Mouse (Mus musculus): Measurements from ENCODE around the gene Ifrd2.

The Ifrd2 gene

DNA sequence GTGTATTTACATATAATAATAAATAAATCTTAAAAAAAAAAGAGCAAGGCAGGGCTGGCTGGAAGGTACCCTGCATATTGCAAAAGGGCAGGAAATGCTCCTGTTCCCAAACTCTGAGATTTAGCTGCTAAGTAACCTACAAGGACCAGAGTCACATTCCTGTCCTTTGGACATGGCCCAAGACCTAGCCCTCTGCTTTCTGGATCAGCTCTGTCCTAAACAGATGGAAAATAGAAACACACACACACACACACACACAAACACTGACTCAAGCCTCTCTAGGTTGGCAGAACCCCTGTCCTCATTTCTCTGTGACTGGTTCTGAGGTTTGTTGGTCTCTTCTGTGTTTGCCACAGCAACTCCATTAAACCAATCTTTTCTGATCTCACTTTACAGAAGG, 33.5 kb downstream of the Ifrd2 start:
- no peak for DNase-seq (ENCODE audit: extremely low spot score)

DNA sequence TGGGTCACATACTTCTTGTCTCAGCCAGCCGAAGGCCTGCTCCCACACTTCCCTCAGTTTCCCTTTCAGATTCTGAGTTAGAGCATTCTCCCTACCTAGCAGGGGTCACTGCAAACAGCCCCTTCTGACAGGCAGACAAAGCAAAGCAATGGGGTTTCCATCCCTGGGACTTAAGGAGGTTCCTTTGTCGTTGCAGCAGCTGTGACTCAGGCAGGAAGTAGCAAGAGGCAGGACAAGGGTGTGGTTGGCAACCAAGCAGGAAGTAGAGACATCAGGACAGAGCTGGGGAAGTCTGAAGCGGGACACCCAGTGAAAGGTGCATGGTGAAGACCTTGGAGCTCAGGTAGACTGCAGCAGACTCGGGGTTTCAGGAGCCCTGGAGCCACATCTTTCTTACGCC, 37.1 kb downstream of the Ifrd2 start:
- DNase-seq (ENCODE audit: extremely low spot score), result no peak

DNA sequence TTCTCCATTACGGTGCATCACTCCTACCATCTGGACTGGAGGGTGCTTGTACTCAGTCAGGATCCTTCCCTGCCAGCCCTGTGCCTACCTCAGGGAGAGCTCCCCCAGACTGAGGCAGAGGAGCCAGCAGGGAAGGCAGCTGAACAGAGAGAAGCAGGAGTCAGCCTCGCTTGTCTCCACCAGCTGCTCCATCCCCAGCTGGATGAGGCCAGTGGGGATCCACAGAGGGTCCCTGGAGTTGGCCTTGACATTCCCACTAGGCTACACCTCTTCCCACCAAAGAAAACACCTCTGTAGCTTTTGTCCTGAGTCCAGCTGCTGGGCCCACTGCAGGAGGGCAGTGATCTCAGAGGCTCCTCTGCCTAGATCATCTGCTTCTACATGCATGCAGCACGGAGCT, 37.5 kb downstream of the Ifrd2 start:
- no peak for DNase-seq (ENCODE audit: extremely low spot score)

DNA sequence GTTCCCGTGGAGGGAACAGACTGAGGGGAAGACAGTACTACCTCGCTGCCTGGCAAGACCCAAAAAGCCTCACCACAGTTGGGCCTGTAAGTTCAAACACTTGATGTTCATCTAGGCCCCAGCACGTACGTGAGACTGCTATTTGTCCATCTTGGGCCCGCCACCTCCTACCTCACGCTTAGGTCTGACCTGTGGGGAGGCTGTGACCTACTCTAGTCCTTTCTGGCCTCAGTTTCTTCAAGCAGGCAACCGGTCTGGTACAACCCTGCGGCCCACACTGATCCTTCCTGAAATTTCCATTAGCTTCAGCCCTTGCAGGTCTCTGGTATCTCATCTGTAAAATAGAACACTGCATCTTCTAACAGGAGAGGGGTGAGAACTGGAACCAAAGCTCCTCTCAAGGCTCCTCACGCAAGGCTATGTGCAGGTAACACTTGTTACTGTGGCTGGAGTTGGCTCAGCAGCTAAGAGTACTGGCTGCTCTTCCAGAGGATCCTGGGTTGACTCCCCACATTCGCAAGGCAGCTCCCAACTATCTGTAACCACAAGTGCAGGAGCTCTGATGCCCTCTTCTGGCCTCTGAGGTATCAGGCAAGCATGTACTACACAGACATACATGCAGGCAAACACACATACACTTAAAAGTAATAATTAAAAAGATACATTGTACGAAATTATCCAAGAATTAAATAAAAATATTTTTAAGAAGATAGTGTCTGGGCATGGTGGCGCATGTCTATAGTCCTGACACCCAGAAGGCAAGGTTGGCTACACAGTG, 38.1 kb downstream of the Ifrd2 start:
- no peak for DNase-seq (ENCODE audit: extremely low spot score)

DNA sequence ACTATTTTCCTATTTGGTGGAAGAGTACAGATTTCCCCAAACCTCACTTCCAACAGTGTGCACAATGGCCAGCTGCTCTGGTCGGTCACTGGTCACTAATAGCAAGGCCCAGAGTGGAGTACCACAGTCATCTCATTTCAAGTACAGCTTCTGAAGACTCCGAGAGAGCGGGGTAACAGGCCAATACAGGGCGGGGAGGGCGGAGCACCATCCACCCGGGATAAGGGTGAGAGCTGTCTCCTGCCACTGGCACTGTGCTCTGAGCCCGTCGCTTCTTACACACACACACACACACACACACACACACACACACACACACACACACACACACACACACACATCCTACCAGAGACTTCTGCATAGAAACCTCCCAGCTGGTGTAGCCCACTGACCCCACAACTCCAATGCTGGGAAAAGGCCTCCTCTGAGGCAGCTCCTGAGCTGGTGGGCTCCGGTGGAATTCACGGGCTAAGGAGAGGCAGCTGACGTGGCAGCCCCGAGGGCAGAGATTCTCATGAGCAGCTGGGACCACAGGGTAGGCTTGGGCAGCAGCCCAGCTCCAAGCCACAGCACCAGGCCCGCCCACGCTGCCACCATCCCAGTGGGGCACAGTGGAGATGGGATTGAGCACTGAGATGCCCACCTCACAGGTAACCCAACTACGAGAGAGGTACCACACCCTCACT, 38.9 kb downstream of the Ifrd2 start:
- no peak for DNase-seq (ENCODE audit: extremely low spot score)

DNA sequence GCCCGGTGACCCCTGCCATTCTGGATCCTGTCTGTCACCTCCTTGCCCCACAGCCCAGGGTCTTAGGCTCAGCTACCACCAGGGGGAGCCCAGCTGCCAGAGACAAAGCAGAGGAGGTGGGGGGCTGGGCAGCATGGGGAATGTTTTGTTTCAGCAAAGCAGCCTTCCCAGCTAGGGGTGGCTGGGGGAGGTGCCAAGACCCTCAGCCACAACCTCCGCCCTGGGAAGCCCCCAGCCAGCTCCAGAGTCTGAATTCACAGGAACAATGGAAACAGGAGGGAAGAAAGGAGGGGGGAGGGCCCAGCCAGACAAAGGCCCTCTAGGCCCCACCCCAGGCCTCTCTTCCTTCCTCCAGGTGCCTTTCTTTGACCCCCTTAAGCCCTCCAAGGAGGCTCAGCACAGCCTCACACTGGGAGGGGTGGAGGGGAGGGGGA, 39.4 kb downstream of the Ifrd2 start:
- peak; percentile 96 for DNase-seq (ENCODE audit: extremely low spot score)

DNA sequence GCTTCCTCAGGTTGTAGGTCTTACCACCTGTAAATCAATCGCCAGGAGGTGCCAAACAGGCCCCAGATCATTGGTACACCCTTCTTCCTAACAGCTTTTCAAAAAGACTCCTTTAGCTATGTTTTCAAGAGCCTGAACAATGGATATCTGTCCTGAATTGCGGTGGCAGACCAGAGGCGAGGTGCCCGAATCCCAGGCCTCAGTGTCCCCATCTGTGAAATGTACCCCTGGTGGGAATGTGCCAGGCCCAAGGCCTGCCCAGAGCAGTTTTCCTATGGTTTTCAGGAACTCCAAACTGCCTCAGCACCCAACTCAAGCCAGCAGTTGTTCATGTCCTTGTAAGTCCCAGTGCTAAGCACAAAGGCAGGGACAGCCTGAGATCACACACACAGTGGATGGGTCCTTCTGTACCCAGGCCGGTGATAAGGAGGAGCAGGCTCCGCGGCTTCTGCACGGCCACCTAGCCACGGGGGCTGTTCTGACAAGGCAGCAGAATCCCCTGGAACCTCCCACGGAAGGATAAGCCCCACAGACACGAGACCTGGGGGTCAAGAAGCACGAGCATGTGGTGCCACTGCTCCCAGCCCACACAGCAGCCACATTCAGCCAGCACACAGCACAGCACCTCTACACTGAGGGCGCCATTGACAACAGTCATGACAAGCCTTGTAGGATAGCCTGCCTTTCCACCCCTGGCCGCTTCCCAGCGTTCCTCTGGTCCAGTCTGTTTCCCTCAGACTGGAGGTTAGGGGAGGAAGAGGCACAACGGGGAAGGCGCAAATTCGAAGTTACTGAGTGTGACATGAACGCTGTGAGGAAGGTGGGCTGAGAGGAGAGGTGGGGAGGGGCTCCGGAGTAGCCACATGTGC, 40.2 kb downstream of the Ifrd2 start:
- DNase-seq (ENCODE audit: extremely low spot score), result no peak

DNA sequence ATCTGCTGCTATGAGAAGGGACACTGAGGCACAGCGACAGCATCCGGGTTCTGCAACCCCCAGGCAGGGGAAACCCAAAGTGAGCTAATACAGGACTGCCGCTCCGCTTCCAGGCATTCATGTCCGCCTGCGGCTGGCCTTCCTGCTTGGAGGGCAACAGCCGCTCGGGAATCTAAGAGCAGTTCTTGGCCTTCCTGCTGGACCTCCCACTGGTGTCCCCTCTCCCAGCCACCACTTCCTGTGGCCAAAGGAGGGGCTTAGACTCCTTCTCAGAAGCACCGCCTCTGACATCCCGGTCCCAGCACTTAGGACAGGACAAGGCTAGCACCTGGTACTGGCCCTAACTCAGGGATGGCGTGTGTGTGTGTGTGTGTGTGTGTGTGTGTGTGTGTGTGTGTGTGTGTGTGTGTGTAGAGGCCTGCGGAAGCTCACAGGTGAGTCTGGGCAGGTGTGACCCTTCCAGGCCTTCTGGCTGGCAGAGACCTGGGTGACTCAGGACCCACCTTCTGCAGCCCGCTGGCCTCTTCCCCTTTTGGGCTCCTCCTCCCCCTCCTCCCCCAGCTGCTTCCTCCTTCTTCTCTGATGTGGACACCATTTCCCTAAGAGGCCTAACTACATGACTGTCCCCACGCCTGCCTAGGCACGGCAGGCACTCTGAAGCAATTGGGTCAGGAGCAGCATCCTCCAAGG, 41.4 kb downstream of the Ifrd2 start:
- DNase-seq (ENCODE audit: extremely low spot score), result no peak

DNA sequence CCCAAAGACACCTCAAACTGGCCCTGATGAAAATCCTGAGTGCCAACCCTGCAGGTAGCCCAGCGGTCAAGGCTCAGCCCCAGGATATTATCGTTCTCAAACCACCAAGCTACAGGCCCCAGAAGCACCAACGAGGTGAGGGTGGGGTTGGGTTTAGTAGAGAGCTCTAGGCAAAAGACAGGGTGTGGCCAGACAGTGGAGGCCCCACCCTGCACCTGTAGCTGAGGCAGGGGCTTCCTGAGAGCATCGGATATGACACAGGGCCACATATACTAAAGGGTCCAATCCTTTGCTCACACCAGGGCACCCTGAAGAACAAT, 41.9 kb downstream of the Ifrd2 start:
- no peak for DNase-seq (ENCODE audit: extremely low spot score)

GRCm38 (mm10) chr9:107629901-107630425, 42.5 kb downstream of the Ifrd2 start:
- DNase-seq (ENCODE audit: extremely low spot score), result peak; percentile 64

- DNase-seq (ENCODE audit: extremely low spot score), result peak; percentile 82
These were observed 43.1 kb downstream of the Ifrd2 start for GRCm38 (mm10) chr9:107630576-107630975.

- DNase-seq (ENCODE audit: extremely low spot score), result no peak
These were observed 43.9 kb downstream of the Ifrd2 start for GRCm38 (mm10) chr9:107631311-107631826.

GRCm38 (mm10) chr9:107631861-107632260, 44.4 kb downstream of the Ifrd2 start:
- DNase-seq (ENCODE audit: extremely low spot score), result no peak

GRCm38 (mm10) chr9:107632478-107632877, 45.0 kb downstream of the Ifrd2 start:
- no peak for DNase-seq (ENCODE audit: extremely low spot score)

- DNase-seq (ENCODE audit: extremely low spot score), result peak; percentile 77
These were observed 45.7 kb downstream of the Ifrd2 start for GRCm38 (mm10) chr9:107633091-107633660.

DNA sequence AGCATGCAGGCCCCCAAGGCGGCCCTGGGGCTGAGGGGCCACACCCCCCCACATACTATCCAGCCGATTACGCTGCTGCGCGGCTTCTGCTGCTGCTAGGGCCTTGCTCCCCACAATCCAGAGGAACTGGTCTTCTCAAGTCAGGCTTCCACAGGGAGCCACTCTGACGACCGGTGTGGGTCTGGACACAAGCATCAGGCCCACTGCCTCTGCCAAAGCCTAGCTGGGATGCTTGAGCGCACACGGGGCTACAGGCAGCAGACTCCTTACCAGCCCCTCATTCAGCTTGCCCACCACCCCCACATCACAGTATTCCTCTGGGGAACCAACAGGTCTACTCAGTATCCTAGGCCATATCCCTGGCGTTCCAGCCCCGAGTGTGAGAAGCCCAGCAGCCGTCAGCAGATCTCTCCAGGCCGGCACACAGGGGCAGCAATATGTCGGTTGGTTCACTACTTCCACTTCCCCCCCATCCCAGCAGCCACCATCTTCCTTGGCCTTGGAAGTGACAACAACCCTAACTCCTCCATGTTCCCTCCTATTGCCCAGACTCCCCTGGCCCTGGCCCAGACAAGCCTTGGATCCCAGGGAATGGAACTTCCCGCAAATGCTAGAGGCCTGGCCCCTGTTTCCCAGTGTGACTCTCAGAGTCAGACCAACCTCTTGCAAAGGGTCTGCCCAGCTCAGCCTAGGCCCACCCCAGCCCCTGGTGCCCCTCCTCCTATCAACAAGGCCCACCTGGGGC, 46.4 kb downstream of the Ifrd2 start:
- peak; percentile 52 for DNase-seq (ENCODE audit: extremely low spot score)

DNA sequence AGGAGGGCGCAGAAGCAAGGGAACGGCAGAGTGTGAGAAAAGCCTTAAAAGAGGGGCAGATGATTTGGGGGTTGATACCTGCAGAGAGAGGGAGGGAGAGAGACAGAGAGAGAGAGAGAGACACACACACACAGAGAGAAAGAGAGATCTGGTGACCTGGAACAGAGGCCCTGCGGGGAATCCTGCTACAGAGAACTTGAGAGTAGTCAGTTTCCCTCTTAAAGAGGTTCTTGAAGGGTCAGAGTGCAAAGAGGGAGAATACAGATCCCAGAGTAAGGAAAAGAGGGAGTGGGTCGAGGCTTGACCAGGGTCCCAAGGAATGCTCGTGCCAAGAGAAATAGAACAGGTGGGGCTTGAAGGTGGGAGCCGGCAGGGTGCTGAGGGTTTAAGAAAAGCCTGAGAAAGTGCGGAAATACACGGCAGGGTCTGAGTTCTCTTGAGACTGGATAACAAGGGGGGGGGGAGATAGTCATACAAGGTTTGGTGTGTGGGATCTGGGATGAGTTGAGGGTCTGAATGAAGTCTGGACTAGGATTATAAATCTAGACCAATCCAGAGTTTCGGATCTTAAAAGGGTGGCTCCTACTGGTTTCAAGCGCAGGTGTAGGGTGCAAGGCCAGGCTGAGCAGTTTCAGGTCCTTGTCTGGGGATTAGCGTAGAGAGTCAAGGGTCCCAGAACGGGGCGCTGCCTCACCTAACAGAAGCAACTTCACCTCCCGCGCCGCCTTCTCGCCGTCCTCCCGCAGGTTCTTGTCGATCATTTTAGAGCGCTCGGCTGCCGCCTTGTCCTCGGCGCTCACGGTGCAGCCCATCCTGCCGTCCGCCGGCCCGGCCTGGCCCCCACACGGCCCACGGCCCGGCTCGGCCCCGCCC, 47.2 kb downstream of the Ifrd2 start:
- no peak for DNase-seq (ENCODE audit: extremely low spot score)

DNA sequence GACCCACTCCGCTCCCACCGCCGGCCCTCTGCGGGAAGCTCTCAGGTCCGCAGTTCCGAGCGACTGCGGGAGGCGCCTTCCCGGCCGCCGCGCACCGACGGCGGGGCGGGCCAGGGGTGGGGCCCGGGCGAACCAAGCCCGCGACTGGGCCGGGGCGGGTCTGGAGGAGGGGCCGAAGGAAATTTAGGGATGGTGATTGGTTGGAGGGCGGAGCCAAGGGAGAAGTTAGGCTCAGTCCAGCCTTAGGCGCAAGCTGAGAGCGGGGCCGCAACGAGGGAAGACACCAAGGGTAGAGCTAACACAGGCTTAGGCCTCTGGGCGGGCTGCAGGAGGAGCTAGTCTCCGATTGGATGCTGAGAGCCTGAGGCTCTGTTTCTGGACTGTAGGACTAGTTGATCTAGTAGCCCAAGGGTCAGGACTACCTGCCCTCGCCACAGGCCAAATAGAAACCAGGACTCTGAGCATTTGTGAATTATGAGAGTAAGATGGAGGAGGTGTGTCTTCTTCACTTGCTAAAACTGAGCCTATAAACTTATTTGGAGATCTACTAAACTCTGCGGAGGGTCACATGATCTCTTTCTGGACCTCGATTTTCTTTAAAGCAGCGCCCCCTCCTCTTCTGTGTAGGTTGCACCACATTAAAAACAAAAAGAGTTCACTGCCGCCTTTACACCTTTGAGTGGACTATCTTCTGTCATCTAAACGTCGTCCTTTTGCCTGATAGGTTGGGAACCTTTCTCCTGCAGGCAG, 48.0 kb downstream of the Ifrd2 start, which contains the start of gene Gnai2:
Gnai2 (minus strand) TSS at position 89 of the 750 bp plus-strand sequence.
- peak; percentile 97 for DNase-seq (ENCODE audit: extremely low spot score)

GRCm38 (mm10) chr9:107637070-107637469, 49.6 kb downstream of the Ifrd2 start:
- DNase-seq (ENCODE audit: extremely low spot score), result peak; percentile 72
